Mouse (Mus musculus) liver, embryonic 11.5 days (tissue): ENCODE data around the gene 1700010I14Rik. TPM values are rescaled to one million over a fixed set of nuclear protein-coding genes. Genes with fewer than 3 reads are reported as not detected.

Experiments used
- ATAC-seq: fragments of 200-750 bp; cut with Nextera tagmentation; replicated peaks from 2 replicates; pipeline ENCODE4 v1.8.0; 2017; ENCODE audit warnings: moderate number of reproducible peaks, mild to moderate bottlenecking, moderate TSS enrichment, moderate library complexity; ENCODE audit not compliant: low FRiP score
- DNase-seq: peaks from one replicate; pipeline ENCODE4 v3.0.0-alpha.2; 2017; ENCODE audit warnings: low spot score
- H3K27ac ChIP-seq: fragments of 300-500 bp; sonication (generic); 2 replicates; pipeline ENCODE4 v1.5.1; 2014; ENCODE audit warnings: mild to moderate bottlenecking, low read depth, low read length, control low read depth
- H3K27me3 ChIP-seq: fragments of 300-500 bp; sonication (generic); replicated peaks from 2 replicates; pipeline ENCODE4 v1.6.1; 2014; ENCODE audit warnings: low read length, mixed read lengths; ENCODE audit not compliant: control insufficient read depth, insufficient read depth
- H3K36me3 ChIP-seq: fragments of 300-500 bp; sonication (generic); 2 replicates; pipeline ENCODE4 v1.6.1; 2014; ENCODE audit warnings: mild to moderate bottlenecking, low read length, moderate library complexity, mixed read lengths; ENCODE audit not compliant: control insufficient read depth, insufficient read depth
- H3K4me1 ChIP-seq: fragments of 300-500 bp; sonication (generic); replicated peaks from 2 replicates; pipeline ENCODE4 v1.6.1; 2014; ENCODE audit warnings: low read length, mixed read lengths; ENCODE audit not compliant: control insufficient read depth, insufficient read depth
- H3K4me2 ChIP-seq: fragments of 300-500 bp; sonication (generic); 2 replicates; pipeline ENCODE4 v1.6.1; 2014; ENCODE audit warnings: mild to moderate bottlenecking, control low read depth, moderate library complexity
- H3K4me3 ChIP-seq: fragments of 300-500 bp; sonication (generic); 2 replicates; pipeline ENCODE4 v1.5.1; 2014; ENCODE audit warnings: low read depth, low read length, control low read depth
- H3K9ac ChIP-seq: fragments of 300-500 bp; sonication (generic); 2 replicates; pipeline ENCODE4 v1.6.1; 2014; ENCODE audit warnings: low read depth, low read length, control low read depth
- H3K9me3 ChIP-seq: fragments of 300-500 bp; sonication (generic); 2 replicates; pipeline ENCODE4 v1.6.1; 2016; ENCODE audit warnings: low read length, inconsistent platforms, mixed read lengths; ENCODE audit not compliant: control insufficient read depth
- WGBS: fragments of 180-500 bp; shearing (Covaris S2); extraction: QIAGEN DNeasy Blood & Tissue Kit; methylation state at CpG from one replicate; pipeline ENCODE4 v1.1.7; 2014; 5-methylcytosine and 5-hydroxymethylcytosine counted together
- polyA plus RNA-seq: library from polyadenylated mRNA; unstranded; fragments of >200 nt; fragmentation: Nextera tagmentation; extraction: Ambion mirVana; gene quantifications from 2 replicates; pipeline ENCODE4 v1.2.1, GENCODE M21; 2014

Gene 1700010I14Rik
- polyA plus RNA-seq, 1 experiment from 2014 or later, result 1.9 TPM

DNA sequence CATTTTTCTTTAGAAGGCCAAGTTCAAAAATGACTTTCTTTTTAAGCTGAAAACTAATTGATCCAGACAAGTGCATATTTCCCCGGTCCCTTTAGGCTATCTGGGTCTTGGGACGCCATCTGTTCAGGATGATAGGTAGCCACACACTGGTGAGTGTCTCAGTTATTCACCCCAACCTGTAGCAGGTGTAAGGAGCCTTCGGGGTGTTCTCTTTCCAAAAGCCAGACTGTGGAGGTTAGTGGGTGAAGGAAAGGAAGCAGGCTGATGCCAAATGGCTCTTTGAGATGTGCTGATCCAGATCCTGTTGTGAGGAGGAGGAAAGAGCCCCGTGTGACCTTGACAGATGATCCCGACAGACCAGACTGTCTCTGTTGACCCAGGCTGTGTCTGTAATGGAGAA, 14.8 kb upstream of the 1700010I14Rik start:
- no peak for ATAC-seq
- no peak overlapping the region for H3K9ac ChIP-seq
- H3K4me2 ChIP-seq, result no peak overlapping the region
- DNase-seq, result no peak
- no peaks in the 10 kb centered on the region for H3K36me3 ChIP-seq
- 62% methylated on average over 5 of the region's 5 CpGs for WGBS
- H3K4me3 ChIP-seq, result no peak overlapping the region
- H3K9me3 ChIP-seq, result no peaks in the 10 kb centered on the region
- no peaks in the 10 kb centered on the region for H3K4me1 ChIP-seq
- no peaks in the 10 kb centered on the region for H3K27me3 ChIP-seq
- no peak overlapping the region for H3K27ac ChIP-seq

GRCm38 (mm10) chr17:8974423-8974822, 13.7 kb upstream of the 1700010I14Rik start:
- Histone ChIP-seq H3K9me3 (no peaks in the 10 kb centered on the region), H3K27me3 (no peaks in the 10 kb centered on the region), H3K4me1 (no peaks in the 10 kb centered on the region), H3K9ac (no peak overlapping the region), H3K27ac (no peak overlapping the region), H3K4me2 (no peak overlapping the region), H3K36me3 (no peaks in the 10 kb centered on the region), H3K4me3 (no peak overlapping the region)
- ATAC-seq (no peak), DNase-seq (no peak)
- 80% methylated on average over 7 of the region's 7 CpGs for WGBS

- no peak overlapping the region for H3K9ac ChIP-seq
- H3K9me3 ChIP-seq, result no peaks in the 10 kb centered on the region
- no peak overlapping the region for H3K4me3 ChIP-seq
- no peak for ATAC-seq
- H3K4me2 ChIP-seq, result no peak overlapping the region
- no peaks in the 10 kb centered on the region for H3K4me1 ChIP-seq
- DNase-seq, result no peak
- 63% methylated on average over 6 of the region's 6 CpGs for WGBS
- no peaks in the 10 kb centered on the region for H3K36me3 ChIP-seq
- no peaks in the 10 kb centered on the region for H3K27me3 ChIP-seq
- H3K27ac ChIP-seq, result no peak overlapping the region
These were observed 13.2 kb upstream of the 1700010I14Rik start for GRCm38 (mm10) chr17:8974823-8975397.

GRCm38 (mm10) chr17:8976745-8977144, 11.4 kb upstream of the 1700010I14Rik start:
- Histone ChIP-seq H3K27ac (no peak overlapping the region), H3K4me1 (no peaks in the 10 kb centered on the region), H3K36me3 (no peaks in the 10 kb centered on the region), H3K27me3 (no peaks in the 10 kb centered on the region), H3K9me3 (no peaks in the 10 kb centered on the region), H3K9ac (no peak overlapping the region), H3K4me3 (no peak overlapping the region), H3K4me2 (no peak overlapping the region)
- DNase-seq, result no peak
- ATAC-seq, result no peak
- 80% methylated on average over 6 of the region's 6 CpGs for WGBS

GRCm38 (mm10) chr17:8977271-8977670, 10.9 kb upstream of the 1700010I14Rik start:
- 71% methylated on average over 2 of the region's 2 CpGs for WGBS
- H3K4me1 ChIP-seq, result no peaks in the 10 kb centered on the region
- H3K4me2 ChIP-seq, result no peak overlapping the region
- no peak overlapping the region for H3K9ac ChIP-seq
- H3K9me3 ChIP-seq, result no peaks in the 10 kb centered on the region
- H3K36me3 ChIP-seq, result no peaks in the 10 kb centered on the region
- no peak overlapping the region for H3K27ac ChIP-seq
- H3K4me3 ChIP-seq, result no peak overlapping the region
- DNase-seq (no peak), ATAC-seq (no peak)
- no peaks in the 10 kb centered on the region for H3K27me3 ChIP-seq

DNA sequence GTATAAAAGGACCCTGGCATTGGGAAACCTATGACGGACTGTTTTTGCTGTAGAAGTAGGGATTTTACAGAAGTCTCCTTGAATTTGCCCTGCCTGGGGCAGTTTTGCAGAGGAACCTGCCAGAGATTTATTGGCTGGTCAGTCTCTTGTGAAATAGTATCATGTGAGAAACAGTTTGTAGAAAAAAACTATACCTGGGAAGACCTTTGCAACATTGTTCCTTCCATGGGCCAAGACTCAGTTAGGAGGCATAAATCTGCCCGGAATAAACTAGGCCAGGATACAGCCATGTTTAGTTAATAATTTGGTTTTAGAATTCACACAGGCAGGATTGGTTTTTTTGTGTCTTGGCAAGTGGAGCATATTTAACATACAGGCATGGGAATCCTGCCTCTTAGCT, 4.6 kb upstream of the 1700010I14Rik start:
- H3K9ac ChIP-seq, result no peak overlapping the region
- no peak for ATAC-seq
- no peaks in the 10 kb centered on the region for H3K9me3 ChIP-seq
- peaks cover 2% of the 10 kb centered on the region; the same call in 1 of the 2 replicates for H3K4me1 ChIP-seq
- no peak overlapping the region for H3K4me2 ChIP-seq
- DNase-seq, result no peak
- no peak overlapping the region for H3K27ac ChIP-seq
- H3K27me3 ChIP-seq, result no peaks in the 10 kb centered on the region
- H3K4me3 ChIP-seq, result no peak overlapping the region
- WGBS, result 89% methylated on average over 2 of the region's 2 CpGs
- H3K36me3 ChIP-seq, result no peaks in the 10 kb centered on the region

- Histone ChIP-seq H3K9me3 (no peaks in the 10 kb centered on the region), H3K36me3 (no peaks in the 10 kb centered on the region), H3K4me2 (no peak overlapping the region), H3K4me1 (peaks cover 6% of the 10 kb centered on the region; the same call in 1 of the 2 replicates), H3K9ac (no peak overlapping the region), H3K27me3 (no peaks in the 10 kb centered on the region), H3K4me3 (no peak overlapping the region), H3K27ac (no peak overlapping the region)
- no peak for DNase-seq
- 81% methylated on average over 5 of the region's 5 CpGs for WGBS
- no peak for ATAC-seq
These were observed 2.4 kb upstream of the 1700010I14Rik start for GRCm38 (mm10) chr17:8985714-8986113.

GRCm38 (mm10) chr17:8986551-8986950, 1.6 kb upstream of the 1700010I14Rik start:
- no peak overlapping the region for H3K27ac ChIP-seq
- no peaks in the 10 kb centered on the region for H3K9me3 ChIP-seq
- no peak overlapping the region for H3K4me2 ChIP-seq
- DNase-seq, result no peak
- H3K27me3 ChIP-seq, result no peaks in the 10 kb centered on the region
- WGBS, result 86% methylated on average over 2 of the region's 2 CpGs
- peaks cover 6% of the 10 kb centered on the region; the same call in 1 of the 2 replicates for H3K4me1 ChIP-seq
- no peak overlapping the region for H3K9ac ChIP-seq
- no peak for ATAC-seq
- no peaks in the 10 kb centered on the region for H3K36me3 ChIP-seq
- no peak overlapping the region for H3K4me3 ChIP-seq

DNA sequence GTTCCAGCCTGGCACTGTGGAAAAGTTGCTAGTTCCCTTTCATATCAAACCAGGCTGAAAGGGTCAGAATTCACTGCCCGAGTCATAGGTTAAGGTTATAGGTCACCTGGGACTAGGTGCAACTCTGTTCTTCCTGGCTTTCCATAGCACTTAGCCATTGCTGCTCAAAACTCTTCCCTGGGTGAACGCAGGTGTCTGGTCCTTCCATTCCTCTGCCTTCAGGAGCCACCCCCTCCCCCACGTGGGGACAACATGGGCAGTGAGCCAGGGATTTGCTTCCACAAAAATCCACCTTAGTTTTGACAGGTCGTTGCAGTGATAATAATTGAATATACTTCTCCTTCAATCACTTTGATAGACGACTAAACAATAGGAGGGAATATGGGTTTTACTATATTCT, 764 bp upstream of the 1700010I14Rik start:
- ATAC-seq (no peak), DNase-seq (no peak)
- WGBS, result 77% methylated on average over 5 of the region's 5 CpGs
- H3K4me2 ChIP-seq, result no peak overlapping the region
- no peaks in the 10 kb centered on the region for H3K9me3 ChIP-seq
- no peaks in the 10 kb centered on the region for H3K36me3 ChIP-seq
- H3K4me3 ChIP-seq, result no peak overlapping the region
- no peak overlapping the region for H3K27ac ChIP-seq
- no peaks in the 10 kb centered on the region for H3K27me3 ChIP-seq
- H3K9ac ChIP-seq, result no peak overlapping the region
- peaks cover 6% of the 10 kb centered on the region; the same call in 1 of the 2 replicates for H3K4me1 ChIP-seq
